Mouse (Mus musculus) ES-Bruce4 (cell line): ENCODE measurements around the gene Nrp1.

Source experiments
- CTCF ChIP-seq: IDR thresholded peaks from one replicate; pipeline ENCODE4 v1.8.1; 2011; ENCODE audit warnings: low read depth, low read length
- POLR2A ChIP-seq: IDR thresholded peaks from one replicate; pipeline ENCODE4 v1.8.1; 2011; ENCODE audit warnings: low read length; ENCODE audit not compliant: insufficient read depth

DNA sequence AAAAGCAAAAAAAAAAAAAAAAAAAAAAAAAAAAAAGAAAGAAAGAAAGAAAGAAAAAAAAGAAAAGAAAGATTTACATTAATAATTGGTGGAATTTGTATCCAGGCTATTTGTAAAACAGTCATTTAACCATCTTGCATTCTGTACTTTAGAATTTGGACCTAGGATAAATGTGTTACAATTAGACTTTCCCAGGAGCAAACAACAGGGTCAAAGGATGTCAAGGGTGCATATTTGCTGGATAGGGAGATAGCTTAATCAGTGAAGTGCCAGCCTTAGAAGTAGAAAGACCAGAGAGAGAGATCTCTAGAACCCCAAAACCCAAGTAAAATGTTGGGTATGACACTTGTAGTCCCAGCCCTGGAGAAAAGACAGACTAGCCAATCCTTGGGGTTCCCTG, 19.5 kb upstream of the Nrp1 start:
- TF ChIP-seq CTCF (no peak), POLR2A (no peak)
